Mouse (Mus musculus): Measurements from ENCODE around the gene Ccdc9b. TPM values are rescaled to one million over a fixed set of nuclear protein-coding genes. Genes with fewer than 3 reads are reported as not detected.
A peak's percentile ranks its signal among the peaks of the same experiment; 100 is the strongest.

Ccdc9b gene
- polyA plus RNA-seq, 1 experiment, result not detected

GRCm38 (mm10) chr2:118779504-118780480, 17.3 kb upstream of the Ccdc9b start, which contains the start of gene Disp2:
Disp2 (plus strand) TSS chr2:118779719.
- TF ChIP-seq GATA1 (IDR thresholded peaks at IDR 0.05; ENCODE audit: low read length) (no peak), TAL1 (IDR thresholded peaks at IDR 0.05; ENCODE audit: low read length) (no peak)
- Histone ChIP-seq H3K36me3 (ENCODE audit: control insufficient read depth) (no peaks in the 10 kb centered on the region), H3K9me3 (ENCODE audit: control insufficient read depth, low read length) (no peaks in the 10 kb centered on the region), H3K4me1 (ENCODE audit: control insufficient read depth) (peaks cover 21% of the 10 kb centered on the region), H3K27me3 (ENCODE audit: control insufficient read depth) (peaks cover 32% of the 10 kb centered on the region), H3K4me3 (replicated peaks) (peak within 1 kb of the TSS; percentile 19)

GRCm38 (mm10) chr2:118779065-118779464, 16.6 kb upstream of the Ccdc9b start:
- no peak for TF ChIP-seq TAL1 (IDR thresholded peaks at IDR 0.05; ENCODE audit: low read length)
- TF ChIP-seq GATA1 (IDR thresholded peaks at IDR 0.05; ENCODE audit: low read length), result no peak
- Histone ChIP-seq H3K36me3 (ENCODE audit: control insufficient read depth) (no peaks in the 10 kb centered on the region), H3K4me1 (ENCODE audit: control insufficient read depth) (peaks cover 21% of the 10 kb centered on the region), H3K4me3 (replicated peaks) (peak overlapping the region; percentile 19), H3K9me3 (ENCODE audit: control insufficient read depth, low read length) (no peaks in the 10 kb centered on the region), H3K27me3 (ENCODE audit: control insufficient read depth) (peaks cover 32% of the 10 kb centered on the region)

GRCm38 (mm10) chr2:118778418-118778817, 16.0 kb upstream of the Ccdc9b start:
- no peak overlapping the region for H3K4me3 ChIP-seq (replicated peaks)
- H3K9me3 ChIP-seq (ENCODE audit: control insufficient read depth, low read length), result no peaks in the 10 kb centered on the region
- no peaks in the 10 kb centered on the region for H3K36me3 ChIP-seq (ENCODE audit: control insufficient read depth)
- TF ChIP-seq TAL1 (IDR thresholded peaks at IDR 0.05; ENCODE audit: low read length), result no peak
- no peak for TF ChIP-seq GATA1 (IDR thresholded peaks at IDR 0.05; ENCODE audit: low read length)
- peaks cover 32% of the 10 kb centered on the region for H3K27me3 ChIP-seq (ENCODE audit: control insufficient read depth)
- peaks cover 21% of the 10 kb centered on the region for H3K4me1 ChIP-seq (ENCODE audit: control insufficient read depth)

- Histone ChIP-seq H3K36me3 (ENCODE audit: control insufficient read depth) (no peaks in the 10 kb centered on the region), H3K9me3 (ENCODE audit: control insufficient read depth, low read length) (no peaks in the 10 kb centered on the region), H3K27me3 (ENCODE audit: control insufficient read depth) (peaks cover 31% of the 10 kb centered on the region), H3K4me1 (ENCODE audit: control insufficient read depth) (peaks cover 19% of the 10 kb centered on the region), H3K4me3 (replicated peaks) (no peak overlapping the region)
- TF ChIP-seq GATA1 (IDR thresholded peaks at IDR 0.05; ENCODE audit: low read length) (no peak), TAL1 (IDR thresholded peaks at IDR 0.05; ENCODE audit: low read length) (no peak)
These were observed 13.8 kb upstream of the Ccdc9b start for GRCm38 (mm10) chr2:118776295-118776694.

- H3K4me1 ChIP-seq (ENCODE audit: control insufficient read depth), result peaks cover 19% of the 10 kb centered on the region
- no peak overlapping the region for H3K4me3 ChIP-seq (replicated peaks)
- peaks cover 27% of the 10 kb centered on the region for H3K27me3 ChIP-seq (ENCODE audit: control insufficient read depth)
- TF ChIP-seq TAL1 (IDR thresholded peaks at IDR 0.05; ENCODE audit: low read length) (no peak), GATA1 (IDR thresholded peaks at IDR 0.05; ENCODE audit: low read length) (no peak)
- H3K9me3 ChIP-seq (ENCODE audit: control insufficient read depth, low read length), result no peaks in the 10 kb centered on the region
- H3K36me3 ChIP-seq (ENCODE audit: control insufficient read depth), result no peaks in the 10 kb centered on the region
These were observed 13.4 kb upstream of the Ccdc9b start for GRCm38 (mm10) chr2:118775846-118776245.

- no peak for TF ChIP-seq GATA1 (IDR thresholded peaks at IDR 0.05; ENCODE audit: low read length)
- no peak for TF ChIP-seq TAL1 (IDR thresholded peaks at IDR 0.05; ENCODE audit: low read length)
- no peak overlapping the region for H3K4me3 ChIP-seq (replicated peaks)
- no peaks in the 10 kb centered on the region for H3K36me3 ChIP-seq (ENCODE audit: control insufficient read depth)
- peaks cover 19% of the 10 kb centered on the region for H3K4me1 ChIP-seq (ENCODE audit: control insufficient read depth)
- H3K9me3 ChIP-seq (ENCODE audit: control insufficient read depth, low read length), result no peaks in the 10 kb centered on the region
- peaks cover 24% of the 10 kb centered on the region for H3K27me3 ChIP-seq (ENCODE audit: control insufficient read depth)
These were observed 12.9 kb upstream of the Ccdc9b start for GRCm38 (mm10) chr2:118775396-118775795.

- no peak for TF ChIP-seq GATA1 (IDR thresholded peaks at IDR 0.05; ENCODE audit: low read length)
- TF ChIP-seq TAL1 (IDR thresholded peaks at IDR 0.05; ENCODE audit: low read length), result no peak
- Histone ChIP-seq H3K9me3 (ENCODE audit: control insufficient read depth, low read length) (no peaks in the 10 kb centered on the region), H3K4me3 (replicated peaks) (no peak overlapping the region), H3K27me3 (ENCODE audit: control insufficient read depth) (peaks cover 16% of the 10 kb centered on the region), H3K4me1 (ENCODE audit: control insufficient read depth) (peaks cover 12% of the 10 kb centered on the region), H3K36me3 (ENCODE audit: control insufficient read depth) (no peaks in the 10 kb centered on the region)
These were observed 12.1 kb upstream of the Ccdc9b start for GRCm38 (mm10) chr2:118774536-118774935.

GRCm38 (mm10) chr2:118772158-118772874, 9.9 kb upstream of the Ccdc9b start, which contains the start of gene Phgr1:
Phgr1 (plus strand) TSS chr2:118772769.
- Histone ChIP-seq H3K4me1 (ENCODE audit: control insufficient read depth) (no peaks in the 10 kb centered on the region), H3K27me3 (ENCODE audit: control insufficient read depth) (peaks cover 8% of the 10 kb centered on the region; the same call in 1 of the 2 replicates), H3K4me3 (replicated peaks) (no peak within 1 kb of the TSS), H3K9me3 (ENCODE audit: control insufficient read depth, low read length) (no peaks in the 10 kb centered on the region), H3K36me3 (ENCODE audit: control insufficient read depth) (no peaks in the 10 kb centered on the region)
- TF ChIP-seq GATA1 (IDR thresholded peaks at IDR 0.05; ENCODE audit: low read length), result no peak
- TF ChIP-seq TAL1 (IDR thresholded peaks at IDR 0.05; ENCODE audit: low read length), result no peak
